Mouse (Mus musculus) small intestine, adult 2 months (tissue): ENCODE data around the gene Nop16.

ENCODE experiments used
- CTCF ChIP-seq: fragments of 200-500 bp; IDR thresholded peaks from 2 replicates; pipeline ENCODE4 v1.5.1; 2012; ENCODE audit warnings: low read depth, mild to moderate bottlenecking, control low read depth, inconsistent platforms, low read length, moderate library complexity, mixed read lengths; ENCODE audit not compliant: insufficient replicate concordance, insufficient read length; ENCODE audit errors: extremely low read depth
- POLR2A ChIP-seq: fragments of 200-500 bp; IDR thresholded peaks from 2 replicates; pipeline ENCODE4 v1.6.1; 2012; ENCODE audit warnings: low read depth, mild to moderate bottlenecking, control low read depth, inconsistent platforms, low read length, moderate library complexity

DNA sequence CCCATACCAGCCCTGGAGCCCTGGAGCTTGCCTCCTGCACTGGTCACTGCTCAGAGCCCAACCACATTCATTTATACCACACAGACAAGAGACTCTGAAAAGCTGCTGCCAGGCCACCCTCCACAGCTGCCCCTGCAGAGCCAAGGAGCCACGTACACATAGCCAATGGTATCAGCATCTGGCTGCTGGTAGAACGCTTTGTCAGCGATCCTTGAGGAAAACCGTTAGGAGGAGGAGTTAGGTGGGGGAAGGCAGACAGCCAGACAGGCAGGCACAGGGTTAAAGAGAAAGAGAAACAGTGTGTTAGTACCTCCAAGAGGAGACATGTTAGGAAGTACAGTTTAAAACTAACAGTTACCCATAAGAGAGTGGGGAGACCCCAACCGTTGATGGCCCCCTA, 7.0 kb upstream of the Nop16 start:
- TF ChIP-seq CTCF (no peak), POLR2A (no peak)
